Mouse (Mus musculus) limb, embryonic 10.5 days (tissue): ENCODE measurements around the gene Nop16. TPM values are rescaled to one million over a fixed set of nuclear protein-coding genes. Genes with fewer than 3 reads are reported as not detected.
A peak's percentile ranks its signal among the peaks of the same experiment; 100 is the strongest.

ENCODE experiments used
- DNase-seq: peaks from one replicate; pipeline ENCODE4 v3.0.0-alpha.2; 2017; ENCODE audit warnings: low spot score
- H3K27ac ChIP-seq: fragments of 300-500 bp; sonication (generic); 2 replicates; pipeline ENCODE4 v1.5.1; 2016; ENCODE audit warnings: mild to moderate bottlenecking
- H3K27me3 ChIP-seq: fragments of 300-500 bp; sonication (generic); 2 replicates; pipeline ENCODE4 v1.6.1; 2016; ENCODE audit warnings: low read depth, mild to moderate bottlenecking; ENCODE audit not compliant: poor library complexity, severe bottlenecking
- H3K36me3 ChIP-seq: fragments of 300-500 bp; sonication (generic); 2 replicates; pipeline ENCODE4 v1.6.1; 2016; ENCODE audit warnings: mild to moderate bottlenecking, moderate library complexity
- H3K4me1 ChIP-seq: fragments of 300-500 bp; sonication (generic); 2 replicates; pipeline ENCODE4 v1.6.1; 2016
- H3K4me3 ChIP-seq: fragments of 300-500 bp; sonication (generic); 2 replicates; pipeline ENCODE4 v1.5.1; 2016; ENCODE audit warnings: mild to moderate bottlenecking, moderate library complexity
- H3K9me3 ChIP-seq: fragments of 300-500 bp; sonication (generic); replicated peaks from 2 replicates; pipeline ENCODE4 v1.6.1; 2016; ENCODE audit warnings: mild to moderate bottlenecking
- WGBS: fragments of 180-500 bp; shearing (Covaris S2); methylation state at CpG from one replicate; pipeline ENCODE4 v1.1.7; 2016; 5-methylcytosine and 5-hydroxymethylcytosine counted together
- polyA plus RNA-seq: library from polyadenylated mRNA; unstranded; fragments of >200 nt; fragmentation: Nextera tagmentation; extraction: Ambion mirVana; gene quantifications from 2 replicates; pipeline ENCODE4 v1.2.1, GENCODE M21; 2016

Gene Nop16
- polyA plus RNA-seq, 1 experiment from 2014 or later = 112 TPM

GRCm38 (mm10) chr13:54565594-54566345 lies 24.1 kb downstream of the Nop16 start:
- 46% methylated on average over 8 of the region's 8 CpGs for WGBS
- H3K27ac ChIP-seq = peak overlapping the region; percentile 88
- no peaks in the 10 kb centered on the region for H3K27me3 ChIP-seq
- H3K4me3 ChIP-seq = peak overlapping the region; percentile 80
- peaks cover 31% of the 10 kb centered on the region for H3K36me3 ChIP-seq
- H3K4me1 ChIP-seq = peaks cover 15% of the 10 kb centered on the region
- DNase-seq = peak; percentile 53
- H3K9me3 ChIP-seq = no peaks in the 10 kb centered on the region

GRCm38 (mm10) chr13:54565201-54565581 lies 24.7 kb downstream of the Nop16 start, which contains the start of gene 4833439L19Rik:
4833439L19Rik (minus strand) TSS chr13:54565435.
- no peaks in the 10 kb centered on the region for H3K27me3 ChIP-seq
- H3K9me3 ChIP-seq = no peaks in the 10 kb centered on the region
- H3K36me3 ChIP-seq = peaks cover 37% of the 10 kb centered on the region
- H3K4me1 ChIP-seq = peaks cover 15% of the 10 kb centered on the region
- under 1% methylated on average over 27 of the region's 27 CpGs for WGBS
- peak within 1 kb of the TSS; percentile 88 for H3K27ac ChIP-seq
- DNase-seq = peak; percentile 96
- peak within 1 kb of the TSS; percentile 80 for H3K4me3 ChIP-seq

GRCm38 (mm10) chr13:54564232-54565200 lies 25.4 kb downstream of the Nop16 start:
- Histone ChIP-seq H3K9me3 (no peaks in the 10 kb centered on the region), H3K4me1 (peaks cover 15% of the 10 kb centered on the region), H3K27me3 (no peaks in the 10 kb centered on the region), H3K27ac (peak overlapping the region; percentile 88), H3K36me3 (peaks cover 44% of the 10 kb centered on the region), H3K4me3 (peak overlapping the region; percentile 80)
- DNase-seq = no peak
- WGBS = 14% methylated on average over 45 of the region's 45 CpGs

GRCm38 (mm10) chr13:54562562-54562961 lies 27.3 kb downstream of the Nop16 start:
- no peaks in the 10 kb centered on the region for H3K27me3 ChIP-seq
- peaks cover 15% of the 10 kb centered on the region for H3K4me1 ChIP-seq
- 89% methylated on average over 7 of the region's 7 CpGs for WGBS
- no peak overlapping the region for H3K27ac ChIP-seq
- DNase-seq = no peak
- no peaks in the 10 kb centered on the region for H3K9me3 ChIP-seq
- peaks cover 63% of the 10 kb centered on the region for H3K36me3 ChIP-seq
- no peak overlapping the region for H3K4me3 ChIP-seq

- Histone ChIP-seq H3K27ac (no peak overlapping the region), H3K27me3 (no peaks in the 10 kb centered on the region), H3K36me3 (peaks cover 83% of the 10 kb centered on the region), H3K9me3 (no peaks in the 10 kb centered on the region), H3K4me3 (no peak overlapping the region), H3K4me1 (peaks cover 12% of the 10 kb centered on the region)
- DNase-seq = no peak
- WGBS = 94% methylated on average over 7 of the region's 7 CpGs
Measured at GRCm38 (mm10) chr13:54560608-54561007, 29.3 kb downstream of the Nop16 start.

GRCm38 (mm10) chr13:54559656-54560055 lies 30.2 kb downstream of the Nop16 start:
- 91% methylated on average over 2 of the region's 2 CpGs for WGBS
- H3K27ac ChIP-seq = no peak overlapping the region
- DNase-seq = no peak

GRCm38 (mm10) chr13:54557652-54558051 lies 32.2 kb downstream of the Nop16 start:
- 100% methylated on average over 1 of the region's 1 CpGs for WGBS
- Histone ChIP-seq H3K4me3 (no peak overlapping the region), H3K9me3 (no peaks in the 10 kb centered on the region), H3K27me3 (no peaks in the 10 kb centered on the region), H3K36me3 (peaks cover 97% of the 10 kb centered on the region), H3K4me1 (no peaks in the 10 kb centered on the region), H3K27ac (no peak overlapping the region)
- no peak for DNase-seq

More at GRCm38 (mm10) chr13:54559656-54560055, 30.2 kb downstream of the Nop16 start:
- Histone ChIP-seq H3K27me3 (no peaks in the 10 kb centered on the region), H3K4me3 (no peak overlapping the region), H3K36me3 (peaks cover 92% of the 10 kb centered on the region), H3K4me1 (peaks cover 8% of the 10 kb centered on the region), H3K9me3 (no peaks in the 10 kb centered on the region)

- no peaks in the 10 kb centered on the region for H3K4me1 ChIP-seq
- no peaks in the 10 kb centered on the region for H3K27me3 ChIP-seq
- no peak for DNase-seq
- WGBS = 93% methylated on average over 3 of the region's 3 CpGs
- no peak overlapping the region for H3K4me3 ChIP-seq
- H3K27ac ChIP-seq = no peak overlapping the region
- no peaks in the 10 kb centered on the region for H3K9me3 ChIP-seq
- peaks cover 97% of the 10 kb centered on the region for H3K36me3 ChIP-seq
Measured at GRCm38 (mm10) chr13:54556796-54557195, 33.1 kb downstream of the Nop16 start.

GRCm38 (mm10) chr13:54556176-54556575 lies 33.7 kb downstream of the Nop16 start:
- 93% methylated on average over 9 of the region's 9 CpGs for WGBS
- Histone ChIP-seq H3K9me3 (no peaks in the 10 kb centered on the region), H3K4me3 (no peak overlapping the region), H3K4me1 (no peaks in the 10 kb centered on the region), H3K27ac (no peak overlapping the region), H3K36me3 (peaks cover 97% of the 10 kb centered on the region), H3K27me3 (no peaks in the 10 kb centered on the region)
- DNase-seq = no peak

- no peak for DNase-seq
- peaks cover 81% of the 10 kb centered on the region for H3K36me3 ChIP-seq
Measured at GRCm38 (mm10) chr13:54548036-54548435, 41.9 kb downstream of the Nop16 start.

More at GRCm38 (mm10) chr13:54548036-54548435, 41.9 kb downstream of the Nop16 start:
- Histone ChIP-seq H3K4me1 (no peaks in the 10 kb centered on the region), H3K4me3 (no peak overlapping the region), H3K27ac (no peak overlapping the region), H3K9me3 (no peaks in the 10 kb centered on the region), H3K27me3 (no peaks in the 10 kb centered on the region)
- 90% methylated on average over 7 of the region's 7 CpGs for WGBS
